Mouse (Mus musculus) intestine, embryonic 16.5 days (tissue): Measurements from ENCODE around the gene Dgat2l6. TPM values are rescaled to one million over a fixed set of nuclear protein-coding genes. Genes with fewer than 3 reads are reported as not detected.

Source experiments
- ATAC-seq: fragments of 200-750 bp; cut with Nextera tagmentation; 2 replicates; pipeline ENCODE4 v1.8.0; 2017; ENCODE audit warnings: moderate TSS enrichment, moderate library complexity
- H3K27ac ChIP-seq: fragments of 300-500 bp; sonication (generic); 2 replicates; pipeline ENCODE4 v1.5.1; 2014; ENCODE audit warnings: mild to moderate bottlenecking, low read length
- H3K27me3 ChIP-seq: fragments of 300-500 bp; sonication (generic); replicated peaks from 2 replicates; pipeline ENCODE4 v1.6.1; 2014; ENCODE audit warnings: low read length, control low read depth, mixed read lengths; ENCODE audit not compliant: control insufficient read depth, insufficient read depth
- H3K36me3 ChIP-seq: fragments of 300-500 bp; sonication (generic); 2 replicates; pipeline ENCODE4 v1.6.1; 2014; ENCODE audit warnings: low read length, control low read depth; ENCODE audit not compliant: control insufficient read depth, insufficient read depth
- H3K4me1 ChIP-seq: fragments of 300-500 bp; sonication (generic); 2 replicates; pipeline ENCODE4 v1.6.1; 2014; ENCODE audit warnings: low read length, control low read depth, mixed read lengths; ENCODE audit not compliant: control insufficient read depth, insufficient read depth
- H3K4me2 ChIP-seq: fragments of 300-500 bp; sonication (generic); 2 replicates; pipeline ENCODE4 v1.6.1; 2014; ENCODE audit warnings: low read depth, low read length, control low read depth
- H3K4me3 ChIP-seq: fragments of 300-500 bp; sonication (generic); 2 replicates; pipeline ENCODE4 v1.5.1; 2014; ENCODE audit warnings: mild to moderate bottlenecking, low read length
- H3K9ac ChIP-seq: fragments of 300-500 bp; sonication (generic); 2 replicates; pipeline ENCODE4 v1.6.1; 2014; ENCODE audit warnings: low read depth, low read length
- H3K9me3 ChIP-seq: fragments of 300-500 bp; sonication (generic); 2 replicates; pipeline ENCODE4 v1.6.1; 2016; ENCODE audit warnings: low read length, control low read depth; ENCODE audit not compliant: control insufficient read depth
- WGBS: fragments of 180-500 bp; shearing (Covaris S2); extraction: QIAGEN DNeasy Blood & Tissue Kit; methylation state at CpG from one replicate; pipeline ENCODE4 v1.1.7; 2014; 5-methylcytosine and 5-hydroxymethylcytosine counted together
- polyA plus RNA-seq: library from polyadenylated mRNA; unstranded; fragments of >200 nt; fragmentation: Nextera tagmentation; extraction: Ambion mirVana; gene quantifications from 2 replicates; pipeline ENCODE4 v1.2.1, GENCODE M21; 2015

The Dgat2l6 gene
- polyA plus RNA-seq, 1 experiment from 2014 or later: not detected

DNA sequence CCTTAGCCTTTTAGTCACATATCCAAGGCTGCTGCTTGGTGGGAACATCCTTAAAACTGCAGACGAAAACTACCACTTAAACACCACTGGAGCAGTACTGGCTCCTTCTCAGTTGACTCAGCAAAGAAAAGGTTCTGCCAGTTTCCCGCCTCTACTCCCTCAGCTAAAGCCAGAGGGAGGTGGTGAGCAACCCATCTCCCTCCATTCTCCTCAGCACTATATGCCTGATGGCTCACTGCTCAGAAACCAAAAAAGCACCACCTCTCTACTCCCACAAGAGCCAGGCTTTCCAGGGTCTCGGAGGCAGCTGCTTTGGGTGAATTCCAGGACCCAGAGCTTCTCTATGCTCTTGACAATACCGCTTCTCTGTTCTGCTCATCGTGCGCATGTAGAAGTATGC, 7.0 kb upstream of the Dgat2l6 start:
- Histone ChIP-seq H3K27me3 (no peaks in the 10 kb centered on the region), H3K4me3 (no peak overlapping the region), H3K36me3 (no peaks in the 10 kb centered on the region), H3K4me1 (no peaks in the 10 kb centered on the region), H3K4me2 (no peak overlapping the region), H3K9me3 (no peaks in the 10 kb centered on the region), H3K27ac (no peak overlapping the region), H3K9ac (no peak overlapping the region)
- no peak for ATAC-seq
- WGBS: 94% methylated on average over 6 of the region's 6 CpGs

- Histone ChIP-seq H3K4me2 (no peak overlapping the region), H3K9me3 (no peaks in the 10 kb centered on the region), H3K27ac (no peak overlapping the region), H3K36me3 (no peaks in the 10 kb centered on the region), H3K4me3 (no peak overlapping the region), H3K4me1 (no peaks in the 10 kb centered on the region), H3K9ac (no peak overlapping the region), H3K27me3 (no peaks in the 10 kb centered on the region)
- WGBS: 73% methylated on average over 2 of the region's 2 CpGs
- no peak for ATAC-seq
Observed at GRCm38 (mm10) chrX:100518532-100518931, 6.1 kb upstream of the Dgat2l6 start.

DNA sequence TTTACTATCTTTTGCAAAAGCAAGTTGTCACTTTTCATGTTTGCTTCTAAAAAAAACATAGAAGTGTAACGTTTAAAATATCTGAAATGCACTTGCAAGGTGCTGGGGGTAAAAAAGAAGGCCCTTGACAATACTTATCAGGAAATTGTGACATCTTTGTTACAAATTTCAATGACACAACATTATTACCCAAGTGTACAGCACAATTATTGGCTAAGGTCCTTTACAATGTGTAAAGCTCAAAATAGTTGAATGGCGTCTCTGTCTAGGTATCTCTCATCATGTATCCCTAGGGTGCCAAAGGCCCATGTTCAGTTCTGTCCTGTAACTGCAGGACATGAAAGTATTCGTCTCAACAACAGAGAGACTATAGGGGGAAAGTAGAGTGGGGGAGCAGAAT, 31.4 kb downstream of the Dgat2l6 start:
- Histone ChIP-seq H3K9ac (no peak overlapping the region), H3K9me3 (no peaks in the 10 kb centered on the region), H3K36me3 (no peaks in the 10 kb centered on the region), H3K4me2 (no peak overlapping the region), H3K27me3 (no peaks in the 10 kb centered on the region), H3K4me1 (no peaks in the 10 kb centered on the region), H3K27ac (no peak overlapping the region), H3K4me3 (no peak overlapping the region)
- no peak for ATAC-seq
- 78% methylated on average over 3 of the region's 3 CpGs for WGBS

GRCm38 (mm10) chrX:100565696-100566095, 41.1 kb downstream of the Dgat2l6 start:
- Histone ChIP-seq H3K4me3 (no peak overlapping the region), H3K4me1 (no peaks in the 10 kb centered on the region), H3K9ac (no peak overlapping the region), H3K4me2 (no peak overlapping the region), H3K27ac (no peak overlapping the region), H3K36me3 (no peaks in the 10 kb centered on the region), H3K27me3 (no peaks in the 10 kb centered on the region), H3K9me3 (no peaks in the 10 kb centered on the region)
- 89% methylated on average over 3 of the region's 3 CpGs for WGBS
- no peak for ATAC-seq

GRCm38 (mm10) chrX:100571951-100572350, 47.3 kb downstream of the Dgat2l6 start, which contains the start of gene Awat1:
TSS of gene Awat1 (plus strand) at chrX:100572251.
- Histone ChIP-seq H3K4me1 (no peaks in the 10 kb centered on the region), H3K9ac (no peak within 1 kb of the TSS), H3K36me3 (no peaks in the 10 kb centered on the region), H3K27me3 (0 out of 2 replicates have a peak, but pooled peaks cover 2% of the 10 kb centered on the region), H3K4me2 (no peak within 1 kb of the TSS), H3K9me3 (no peaks in the 10 kb centered on the region), H3K27ac (no peak within 1 kb of the TSS), H3K4me3 (no peak within 1 kb of the TSS)
- no peak for ATAC-seq
- WGBS: 82% methylated on average over 1 of the region's 1 CpGs

DNA sequence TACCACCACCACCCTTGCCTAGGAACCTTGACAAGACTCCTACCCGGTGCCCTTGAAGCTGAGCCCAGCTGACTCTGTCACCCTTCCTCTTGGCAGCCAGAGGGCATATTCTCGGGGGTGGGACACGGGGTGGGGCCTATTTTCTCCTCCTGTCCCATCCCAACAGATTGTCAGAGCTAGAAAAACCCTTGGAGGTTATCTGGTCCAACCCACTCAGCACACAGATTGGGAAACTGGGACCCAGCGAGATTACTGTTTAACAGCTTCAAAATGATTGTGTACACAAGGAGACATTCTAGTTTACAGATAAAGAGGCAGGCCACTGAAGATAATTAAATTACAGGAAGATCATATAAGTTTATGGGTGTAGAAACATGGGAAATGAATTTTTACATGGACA, 70.2 kb downstream of the Dgat2l6 start, which contains the start of gene P2ry4:
P2ry4 (minus strand) TSS at position 79 of the 400 bp plus-strand sequence.
- H3K4me2 ChIP-seq: no peak within 1 kb of the TSS
- 44% methylated on average over 4 of the region's 4 CpGs for WGBS
- peak; percentile 85 for ATAC-seq
- no peak within 1 kb of the TSS for H3K9ac ChIP-seq
- no peak within 1 kb of the TSS for H3K27ac ChIP-seq
- no peak within 1 kb of the TSS for H3K4me3 ChIP-seq
- no peaks in the 10 kb centered on the region for H3K9me3 ChIP-seq
- peaks cover 16% of the 10 kb centered on the region; the same call in 1 of the 2 replicates for H3K27me3 ChIP-seq
- H3K36me3 ChIP-seq: no peaks in the 10 kb centered on the region
- no peaks in the 10 kb centered on the region for H3K4me1 ChIP-seq

Other genes starting within 250 kb of the Dgat2l6 start
- not detected in 2 replicates for gene Otud6a, start 95.8 kb upstream of the Dgat2l6 start, polyA plus RNA-seq
- 0.38 and 0.77 TPM in 2 replicates for gene Awat2, start 82.1 kb upstream of the Dgat2l6 start, polyA plus RNA-seq
- 36.5 and 40.3 TPM in 2 replicates for gene Igbp1, start 30.5 kb upstream of the Dgat2l6 start, polyA plus RNA-seq
- gene Awat1, start 47.4 kb downstream of the Dgat2l6 start, polyA plus RNA-seq: not detected in 2 replicates
- 0.38 and 0.55 TPM in 2 replicates for gene P2ry4, start 70.0 kb downstream of the Dgat2l6 start, polyA plus RNA-seq
- not detected in 2 replicates for gene Arr3, start 80.7 kb downstream of the Dgat2l6 start, polyA plus RNA-seq
- gene Kif4, start 100.9 kb downstream of the Dgat2l6 start, polyA plus RNA-seq: 18.1 and 18.5 TPM in 2 replicates
- gene Pdzd11, start 101.7 kb downstream of the Dgat2l6 start, polyA plus RNA-seq: 75.6 and 78.8 TPM in 2 replicates
- gene Gdpd2, start 205.0 kb downstream of the Dgat2l6 start, polyA plus RNA-seq: 1.5 and 1.8 TPM in 2 replicates
- gene Dlg3, start 242.9 kb downstream of the Dgat2l6 start, polyA plus RNA-seq: 8.5 and 11.0 TPM in 2 replicates